13 mouse cellular contexts compared by ENCODE assay signal in genomic region chr1:90111198-90111839, GRCm38 (mm10). TPM values are rescaled to one million over a fixed set of nuclear protein-coding genes. Genes with fewer than 3 reads are reported as not detected.
A peak's percentile ranks its signal among the peaks of the same experiment; 100 is the strongest.
DNase-seq lines count a peak whose midpoint lies in the region; ATAC-seq lines count a peak whose summit lies in the region.
"Had no signal": no experiment of that assay in that cellular context is flagged by ENCODE, and none has a peak within 500 bp of the region (broad histone marks: within the 10 kb centered on the region; RNA-seq: fewer than 3 reads in every experiment).

No protein-coding gene starts in this region.

- no peak overlapping the region for H3K9ac ChIP-seq in hindbrain, embryonic 15.5 days
- H3K9ac ChIP-seq in liver, embryonic 11.5 days (ENCODE audit: low read depth, low read length) = no peak overlapping the region
- H3K9ac ChIP-seq: lung, embryonic 15.5 days; neural tube, embryonic 12.5 days had no signal

- no peak overlapping the region for H3K27ac ChIP-seq in hindbrain, embryonic 15.5 days (replicated peaks)
- no peak overlapping the region for H3K27ac ChIP-seq in hindbrain, embryonic 10.5 days
- no peak overlapping the region for H3K27ac ChIP-seq in liver, embryonic 11.5 days (ENCODE audit: low read depth, low read length)
- H3K27ac ChIP-seq: heart, adult 2 months; lung, embryonic 15.5 days; neural tube, embryonic 12.5 days had no signal

- no peak for DNase-seq in hindbrain, embryonic 10.5 days (ENCODE audit: low spot score)
- peak; percentile 83 for DNase-seq in NIH3T3 (ENCODE audit: low read depth)
- peak; percentile 16 to 42 for DNase-seq in gastrocnemius, adult 8-10 months (ENCODE audit: low spot score in 2 of 2)
- peak; percentile 81 for DNase-seq in kidney, postnatal 10 days
- no peak for DNase-seq in liver, embryonic 11.5 days (ENCODE audit: low spot score)
- DNase-seq in layer of hippocampus, adult 11-12 months (ENCODE audit: low spot score) = no peak
- DNase-seq: adrenal gland, postnatal 36 days; layer of hippocampus, adult 9-11 months had no signal

- WGBS in hindbrain, embryonic 15.5 days = 53% methylated on average over 2 of the region's 2 CpGs
- 74% methylated on average over 2 of the region's 2 CpGs for WGBS in hindbrain, embryonic 10.5 days
- WGBS in liver, embryonic 11.5 days = 59% methylated on average over 2 of the region's 2 CpGs

- H3K4me1 ChIP-seq in hindbrain, embryonic 15.5 days (replicated peaks) = no peaks in the 10 kb centered on the region
- H3K4me1 ChIP-seq in hindbrain, embryonic 10.5 days (replicated peaks) = no peaks in the 10 kb centered on the region
- H3K4me1 ChIP-seq in liver, embryonic 11.5 days (replicated peaks; ENCODE audit: control insufficient read depth, insufficient read depth, low read length) = no peaks in the 10 kb centered on the region
- H3K4me1 ChIP-seq: neural tube, embryonic 12.5 days had no signal

- H3K27me3 ChIP-seq in hindbrain, embryonic 15.5 days = no peaks in the 10 kb centered on the region
- H3K27me3 ChIP-seq in hindbrain, embryonic 10.5 days (ENCODE audit: insufficient read depth, poor library complexity, severe bottlenecking) = no peaks in the 10 kb centered on the region
- no peaks in the 10 kb centered on the region for H3K27me3 ChIP-seq in liver, embryonic 11.5 days (replicated peaks; ENCODE audit: control insufficient read depth, insufficient read depth, low read length)
- H3K27me3 ChIP-seq: lung, embryonic 15.5 days had no signal

- H3K4me2 ChIP-seq in hindbrain, embryonic 15.5 days = no peak overlapping the region
- no peak overlapping the region for H3K4me2 ChIP-seq in liver, embryonic 11.5 days
- H3K4me2 ChIP-seq: lung, embryonic 15.5 days; neural tube, embryonic 12.5 days had no signal

- ATAC-seq in hindbrain, embryonic 15.5 days (ENCODE audit: low FRiP score, low read depth) = peak; percentile 56; the same call in 1 of the 2 replicates
- ATAC-seq in liver, embryonic 11.5 days (replicated peaks; ENCODE audit: low FRiP score) = no peak
- ATAC-seq in frontal cortex, adult (ENCODE audit: low TSS enrichment) = no peak

- no peak overlapping the region for H3K4me3 ChIP-seq in hindbrain, embryonic 15.5 days
- no peak overlapping the region for H3K4me3 ChIP-seq in hindbrain, embryonic 10.5 days
- H3K4me3 ChIP-seq in liver, embryonic 11.5 days (ENCODE audit: low read depth, low read length) = no peak overlapping the region
- H3K4me3 ChIP-seq: heart, adult 2 months; lung, embryonic 15.5 days; neural tube, embryonic 12.5 days had no signal

- H3K36me3 ChIP-seq in hindbrain, embryonic 15.5 days = no peaks in the 10 kb centered on the region
- H3K36me3 ChIP-seq in hindbrain, embryonic 10.5 days = no peaks in the 10 kb centered on the region
- H3K36me3 ChIP-seq in liver, embryonic 11.5 days (ENCODE audit: control insufficient read depth, insufficient read depth, low read length) = no peaks in the 10 kb centered on the region
- H3K36me3 ChIP-seq: lung, embryonic 15.5 days; neural tube, embryonic 12.5 days had no signal

- no peaks in the 10 kb centered on the region for H3K9me3 ChIP-seq in hindbrain, embryonic 15.5 days
- H3K9me3 ChIP-seq in hindbrain, embryonic 10.5 days = peaks cover 4% of the 10 kb centered on the region; the same call in 1 of the 2 replicates
- H3K9me3 ChIP-seq in liver, embryonic 11.5 days (ENCODE audit: control insufficient read depth, low read length) = no peaks in the 10 kb centered on the region
- H3K9me3 ChIP-seq: lung, embryonic 15.5 days; neural tube, embryonic 12.5 days had no signal

RNA-seq across cellular contexts. Expression of gene Iqca, which starts 41.9 kb away (rescaled TPM):
- 0.92 and 1.4 TPM in 2 replicates for polyA plus RNA-seq in hindbrain, embryonic 15.5 days (2015; fragmentation: Nextera tagmentation; extraction: Ambion mirVana)
- 0.25 and 1.4 TPM in 2 replicates for polyA plus RNA-seq in hindbrain, embryonic 10.5 days (2016; fragmentation: Nextera tagmentation; extraction: Ambion mirVana)
- total RNA-seq in gastrocnemius, adult 8-10 months (2022) = not detected
- polyA plus RNA-seq in liver, embryonic 11.5 days (2014; fragmentation: Nextera tagmentation; extraction: Ambion mirVana) = not detected in 2 replicates
- total RNA-seq: adrenal gland, postnatal 36 days; heart, adult 2 months had no signal

Comparison
In these comparisons a context has a peak if more than half of its experiments do, and no peak if none do; other contexts are left out.
1. DNase-seq: peak in NIH3T3 (single experiment), gastrocnemius, adult 8-10 months (2 of 2) and kidney, postnatal 10 days (single experiment); none in hindbrain, embryonic 10.5 days (single experiment), liver, embryonic 11.5 days (single experiment) and layer of hippocampus, adult 11-12 months (single experiment).